Mouse (Mus musculus) embryo, embryonic 9.5 days (tissue): ENCODE measurements at regions not wholly inside any gene's neighbourhood (a gene's known extent, or its start where the extent isn't known, plus 50 kb on each side); places are given as distances from the start of the nearest gene placed in this dataset.
"Not testable (repeated sequence)": the region's sequence is repeated elsewhere in the genome, so short reads cannot be mapped to it uniquely, and the experiment has no call there.

ENCODE experiments used
- DNase-seq: peaks from one replicate; pipeline ENCODE4 v3.0.0-alpha.2; 2017; ENCODE audit errors: extremely low spot score

GRCm38 (mm10) chr17:13432256-13432655 lies 77.9 kb downstream of the Tcp10c start:
- DNase-seq, result not testable (repeated sequence)

GRCm38 (mm10) chr17:13434146-13434545 lies 79.8 kb downstream of the Tcp10c start:
- DNase-seq, result not testable (repeated sequence)

GRCm38 (mm10) chr17:13438790-13439189 lies 84.4 kb downstream of the Tcp10c start:
- DNase-seq, result not testable (repeated sequence)

- not testable (repeated sequence) for DNase-seq
Observed at GRCm38 (mm10) chr17:13440708-13441530, 86.5 kb downstream of the Tcp10c start.

GRCm38 (mm10) chr17:13442229-13442628 lies 87.9 kb downstream of the Tcp10c start:
- DNase-seq, result not testable (repeated sequence)

- not testable (repeated sequence) for DNase-seq
Observed at GRCm38 (mm10) chr17:13456869-13457600, 102.7 kb downstream of the Tcp10c start.

GRCm38 (mm10) chr17:13457942-13458341 lies 103.6 kb downstream of the Tcp10c start:
- DNase-seq, result not testable (repeated sequence)

GRCm38 (mm10) chr17:13458814-13459213 lies 104.4 kb downstream of the Tcp10c start:
- not testable (repeated sequence) for DNase-seq

- not testable (repeated sequence) for DNase-seq
Observed at GRCm38 (mm10) chr17:13462663-13463062, 108.3 kb downstream of the Tcp10c start.

- DNase-seq, result not testable (repeated sequence)
Observed at GRCm38 (mm10) chr17:13465822-13466221, 111.5 kb downstream of the Tcp10c start.

GRCm38 (mm10) chr17:13469867-13470380 lies 115.6 kb downstream of the Tcp10c start:
- not testable (repeated sequence) for DNase-seq

- DNase-seq, result peak; percentile 81
Observed at GRCm38 (mm10) chr17:13472460-13473062, 118.2 kb downstream of the Tcp10c start.

GRCm38 (mm10) chr17:13474310-13475094 lies 120.1 kb downstream of the Tcp10c start:
- DNase-seq, result no peak

GRCm38 (mm10) chr17:13478866-13479571 lies 124.6 kb downstream of the Tcp10c start:
- peak; percentile 29 for DNase-seq

- peak; percentile 33 for DNase-seq
Observed at GRCm38 (mm10) chr17:13479572-13480063, 125.2 kb downstream of the Tcp10c start.

- DNase-seq, result no peak
Observed at GRCm38 (mm10) chr17:13481445-13482085, 127.2 kb downstream of the Tcp10c start.

GRCm38 (mm10) chr17:13482136-13482535 lies 127.8 kb downstream of the Tcp10c start:
- no peak for DNase-seq

- no peak for DNase-seq
Observed at GRCm38 (mm10) chr17:13487291-13488215, 133.2 kb downstream of the Tcp10c start.
